Mouse (Mus musculus) testis, adult 2 months (tissue): ENCODE data around the gene Ppara. TPM values are rescaled to one million over a fixed set of nuclear protein-coding genes. Genes with fewer than 3 reads are reported as not detected.

ENCODE experiments used
- H3K27ac ChIP-seq: fragments of 200-500 bp; 2 replicates; pipeline ENCODE4 v1.5.1; 2012; ENCODE audit warnings: low read depth, low read length; ENCODE audit not compliant: control insufficient read depth, insufficient read depth
- H3K27me3 ChIP-seq: fragments of 200-500 bp; 2 replicates; pipeline ENCODE4 v1.6.1; 2012; ENCODE audit warnings: mild to moderate bottlenecking, low read length, moderate library complexity; ENCODE audit not compliant: control insufficient read depth, insufficient read depth
- H3K36me3 ChIP-seq: fragments of 200-500 bp; 2 replicates; pipeline ENCODE4 v1.6.1; 2012; ENCODE audit warnings: mild to moderate bottlenecking, low read length; ENCODE audit not compliant: control insufficient read depth, insufficient read depth
- H3K4me1 ChIP-seq: fragments of 200-500 bp; 2 replicates; pipeline ENCODE4 v1.6.1; 2012; ENCODE audit warnings: low read length; ENCODE audit not compliant: control insufficient read depth, insufficient read depth
- H3K4me3 ChIP-seq: fragments of 200-500 bp; 2 replicates; pipeline ENCODE4 v1.5.1; 2012; ENCODE audit warnings: low read depth, mild to moderate bottlenecking, low read length, moderate library complexity, mixed read lengths; ENCODE audit not compliant: control insufficient read depth
- CTCF ChIP-seq: fragments of 200-500 bp; IDR thresholded peaks from 2 replicates; pipeline ENCODE4 v1.5.1; 2012; ENCODE audit warnings: low read depth, mild to moderate bottlenecking, inconsistent platforms, low read length, moderate library complexity; ENCODE audit not compliant: control insufficient read depth, insufficient read depth, insufficient replicate concordance
- POLR2A ChIP-seq: fragments of 200-500 bp; IDR thresholded peaks from 2 replicates; pipeline ENCODE4 v1.6.1; 2012; ENCODE audit warnings: low read depth, mild to moderate bottlenecking, inconsistent platforms, low read length, moderate library complexity; ENCODE audit not compliant: control insufficient read depth
- polyA plus RNA-seq: library from polyadenylated mRNA; depleted of rRNA; stranded (reverse); fragments of >200 nt; gene quantifications from 2 replicates; pipeline ENCODE4 v1.2.3, GENCODE M21; 2012

Ppara gene
- polyA plus RNA-seq, 1 experiment = 0.63 TPM

GRCm38 (mm10) chr15:85731885-85732603 is 2.7 kb upstream of the Ppara start:
- Histone ChIP-seq H3K4me1 (peaks cover 6% of the 10 kb centered on the region; the same call in 1 of the 2 replicates), H3K4me3 (no peak overlapping the region), H3K27me3 (no peaks in the 10 kb centered on the region), H3K27ac (no peak overlapping the region), H3K36me3 (no peaks in the 10 kb centered on the region)
- TF ChIP-seq POLR2A (no peak), CTCF (no peak)

- Histone ChIP-seq H3K36me3 (no peaks in the 10 kb centered on the region), H3K27ac (no peak overlapping the region), H3K27me3 (no peaks in the 10 kb centered on the region), H3K4me3 (no peak overlapping the region), H3K4me1 (peaks cover 6% of the 10 kb centered on the region; the same call in 1 of the 2 replicates)
- TF ChIP-seq POLR2A (no peak), CTCF (no peak)
Observed at GRCm38 (mm10) chr15:85732604-85732968, 2.2 kb upstream of the Ppara start.

- Histone ChIP-seq H3K36me3 (no peaks in the 10 kb centered on the region), H3K4me3 (no peak overlapping the region), H3K27me3 (no peaks in the 10 kb centered on the region), H3K27ac (no peak overlapping the region), H3K4me1 (peaks cover 6% of the 10 kb centered on the region; the same call in 1 of the 2 replicates)
- TF ChIP-seq CTCF (no peak), POLR2A (no peak)
Observed at GRCm38 (mm10) chr15:85733686-85734085, 1.1 kb upstream of the Ppara start.

GRCm38 (mm10) chr15:85734148-85734547 is 635 bp upstream of the Ppara start:
- H3K36me3 ChIP-seq = no peaks in the 10 kb centered on the region
- H3K4me3 ChIP-seq = peak overlapping the region; percentile 88
- TF ChIP-seq POLR2A (no peak), CTCF (no peak)
- H3K27me3 ChIP-seq = no peaks in the 10 kb centered on the region
- no peak overlapping the region for H3K27ac ChIP-seq
- peaks cover 6% of the 10 kb centered on the region; the same call in 1 of the 2 replicates for H3K4me1 ChIP-seq

GRCm38 (mm10) chr15:85735063-85735835 is 466 bp downstream of the Ppara start:
- H3K4me1 ChIP-seq = peaks cover 6% of the 10 kb centered on the region; the same call in 1 of the 2 replicates
- H3K4me3 ChIP-seq = peak overlapping the region; percentile 88
- TF ChIP-seq CTCF (0 out of 2 replicates have a peak, but pooled peaks have one; percentile 1), POLR2A (no peak)
- peak overlapping the region; percentile 51; the same call in 1 of the 2 replicates for H3K27ac ChIP-seq
- no peaks in the 10 kb centered on the region for H3K27me3 ChIP-seq
- H3K36me3 ChIP-seq = no peaks in the 10 kb centered on the region

GRCm38 (mm10) chr15:85735836-85736190 is 1.0 kb downstream of the Ppara start:
- TF ChIP-seq POLR2A (no peak), CTCF (no peak)
- no peak overlapping the region for H3K27ac ChIP-seq
- H3K27me3 ChIP-seq = no peaks in the 10 kb centered on the region
- peaks cover 6% of the 10 kb centered on the region; the same call in 1 of the 2 replicates for H3K4me1 ChIP-seq
- H3K36me3 ChIP-seq = no peaks in the 10 kb centered on the region
- peak overlapping the region; percentile 88 for H3K4me3 ChIP-seq

- peaks cover 6% of the 10 kb centered on the region; the same call in 1 of the 2 replicates for H3K4me1 ChIP-seq
- H3K36me3 ChIP-seq = no peaks in the 10 kb centered on the region
- TF ChIP-seq CTCF (no peak), POLR2A (no peak)
- no peak overlapping the region for H3K27ac ChIP-seq
- no peak overlapping the region for H3K4me3 ChIP-seq
- no peaks in the 10 kb centered on the region for H3K27me3 ChIP-seq
Observed at GRCm38 (mm10) chr15:85736506-85736905, 1.7 kb downstream of the Ppara start.
